Mouse (Mus musculus) neural tube, postnatal 0 days (tissue): ENCODE results near the gene Sh2d1b2. TPM values are rescaled to one million over a fixed set of nuclear protein-coding genes. Genes with fewer than 3 reads are reported as not detected.

Source experiments
- polyA plus RNA-seq: library from polyadenylated mRNA; unstranded; fragments of >200 nt; fragmentation: Nextera tagmentation; extraction: Ambion mirVana; gene quantifications from 2 replicates; pipeline ENCODE4 v1.2.1, GENCODE M21; 2015

Sh2d1b2 gene
- not detected in 2 replicates for polyA plus RNA-seq

GRCm38 (mm10) chr1:170232688-170233087 lies at the start of gene Sh2d1b2:
Sh2d1b2 (plus strand) TSS chr1:170232749.

GRCm38 (mm10) chr1:170214757-170215522 lies 17.6 kb upstream of the Sh2d1b2 start, which contains the start of gene Uhmk1:
Uhmk1 (minus strand) TSS chr1:170215397.

GRCm38 (mm10) chr1:170277016-170277415 lies 44.5 kb downstream of the Sh2d1b2 start, which contains the start of gene Sh2d1b1:
Sh2d1b1 (plus strand) TSS chr1:170277320.

Other genes with a start within 250 kb of the Sh2d1b2 start
- gene Ddr2, start 122.0 kb upstream of the Sh2d1b2 start, polyA plus RNA-seq, result 6.2 and 9.7 TPM in 2 replicates
- 54.1 and 55.2 TPM in 2 replicates for gene Uap1, start 57.8 kb upstream of the Sh2d1b2 start, polyA plus RNA-seq
- gene Uhmk1, start 17.4 kb upstream of the Sh2d1b2 start, polyA plus RNA-seq, result 8.1 and 8.6 TPM in 2 replicates
- not detected in 2 replicates for gene Sh2d1b1, start 44.6 kb downstream of the Sh2d1b2 start, polyA plus RNA-seq
- 1.3 and 1.8 TPM in 2 replicates for gene Gm7694, start 73.6 kb downstream of the Sh2d1b2 start, polyA plus RNA-seq
- 0.41 and 1.0 TPM in 2 replicates for gene Spata46, start 76.1 kb downstream of the Sh2d1b2 start, polyA plus RNA-seq